Mouse (Mus musculus): ENCODE data around the gene Kxd1. TPM values are rescaled to one million over a fixed set of nuclear protein-coding genes. Genes with fewer than 3 reads are reported as not detected.

Kxd1 gene
- polyA plus RNA-seq, 1 experiment = 37.0 TPM

- peaks cover 3% of the 10 kb centered on the region; the same call in 1 of the 2 replicates for H3K4me1 ChIP-seq (ENCODE audit: control insufficient read depth, insufficient read depth, low read length)
- peak overlapping the region; percentile 58 for H3K4me3 ChIP-seq (ENCODE audit: insufficient read depth, low read length)
- H3K27ac ChIP-seq (ENCODE audit: insufficient read depth, low read length) = peak overlapping the region; percentile 89
- TF ChIP-seq POLR2A (IDR thresholded peaks at IDR 0.05; ENCODE audit: low read depth, low read length) = no peak; the same call in 1 of the 2 replicates
- no peak for TF ChIP-seq CTCF (IDR thresholded peaks at IDR 0.05; ENCODE audit: borderline replicate concordance, insufficient read depth, low read length)
Observed at GRCm38 (mm10) chr8:70538633-70539076, 10.9 kb upstream of the Kxd1 start.

- Histone ChIP-seq H3K4me1 (ENCODE audit: control insufficient read depth, insufficient read depth, low read length) (peaks cover 3% of the 10 kb centered on the region; the same call in 1 of the 2 replicates), H3K27ac (ENCODE audit: insufficient read depth, low read length) (peak overlapping the region; percentile 23), H3K4me3 (ENCODE audit: insufficient read depth, low read length) (peak overlapping the region; percentile 44)
- TF ChIP-seq CTCF (IDR thresholded peaks at IDR 0.05; ENCODE audit: borderline replicate concordance, insufficient read depth, low read length) (no peak), POLR2A (IDR thresholded peaks at IDR 0.05; ENCODE audit: low read depth, low read length) (no peak; the same call in 1 of the 2 replicates)
Observed at GRCm38 (mm10) chr8:70538024-70538579, 10.3 kb upstream of the Kxd1 start.

GRCm38 (mm10) chr8:70535701-70536100 lies 7.9 kb upstream of the Kxd1 start:
- no peaks in the 10 kb centered on the region for H3K4me1 ChIP-seq (ENCODE audit: control insufficient read depth, insufficient read depth, low read length)
- no peak overlapping the region for H3K4me3 ChIP-seq (ENCODE audit: insufficient read depth, low read length)
- no peak overlapping the region for H3K27ac ChIP-seq (ENCODE audit: insufficient read depth, low read length)
- no peak for TF ChIP-seq POLR2A (IDR thresholded peaks at IDR 0.05; ENCODE audit: low read depth, low read length)
- no peak for TF ChIP-seq CTCF (IDR thresholded peaks at IDR 0.05; ENCODE audit: borderline replicate concordance, insufficient read depth, low read length)

GRCm38 (mm10) chr8:70535221-70535620 lies 7.5 kb upstream of the Kxd1 start:
- TF ChIP-seq POLR2A (IDR thresholded peaks at IDR 0.05; ENCODE audit: low read depth, low read length) = no peak
- TF ChIP-seq CTCF (IDR thresholded peaks at IDR 0.05; ENCODE audit: borderline replicate concordance, insufficient read depth, low read length) = no peak
- H3K4me1 ChIP-seq (ENCODE audit: control insufficient read depth, insufficient read depth, low read length) = no peaks in the 10 kb centered on the region
- no peak overlapping the region for H3K27ac ChIP-seq (ENCODE audit: insufficient read depth, low read length)

GRCm38 (mm10) chr8:70534281-70534680 lies 6.5 kb upstream of the Kxd1 start:
- H3K4me3 ChIP-seq (ENCODE audit: insufficient read depth, low read length) = no peak overlapping the region
- H3K4me1 ChIP-seq (ENCODE audit: control insufficient read depth, insufficient read depth, low read length) = no peaks in the 10 kb centered on the region
- no peak overlapping the region for H3K27ac ChIP-seq (ENCODE audit: insufficient read depth, low read length)
- no peak for TF ChIP-seq CTCF (IDR thresholded peaks at IDR 0.05; ENCODE audit: borderline replicate concordance, insufficient read depth, low read length)
- TF ChIP-seq POLR2A (IDR thresholded peaks at IDR 0.05; ENCODE audit: low read depth, low read length) = no peak

More at GRCm38 (mm10) chr8:70535221-70535620, 7.5 kb upstream of the Kxd1 start:
- H3K4me3 ChIP-seq (ENCODE audit: insufficient read depth, low read length) = no peak overlapping the region

GRCm38 (mm10) chr8:70530314-70530713 lies 2.6 kb upstream of the Kxd1 start:
- TF ChIP-seq POLR2A (IDR thresholded peaks at IDR 0.05; ENCODE audit: low read depth, low read length) (no peak), CTCF (IDR thresholded peaks at IDR 0.05; ENCODE audit: borderline replicate concordance, insufficient read depth, low read length) (no peak)
- no peak overlapping the region for H3K4me3 ChIP-seq (ENCODE audit: insufficient read depth, low read length)
- no peak overlapping the region for H3K27ac ChIP-seq (ENCODE audit: insufficient read depth, low read length)
- H3K4me1 ChIP-seq (ENCODE audit: control insufficient read depth, insufficient read depth, low read length) = no peaks in the 10 kb centered on the region

- Histone ChIP-seq H3K4me1 (ENCODE audit: control insufficient read depth, insufficient read depth, low read length) (no peaks in the 10 kb centered on the region), H3K4me3 (ENCODE audit: insufficient read depth, low read length) (no peak overlapping the region), H3K27ac (ENCODE audit: insufficient read depth, low read length) (no peak overlapping the region)
- TF ChIP-seq POLR2A (IDR thresholded peaks at IDR 0.05; ENCODE audit: low read depth, low read length) (no peak), CTCF (IDR thresholded peaks at IDR 0.05; ENCODE audit: borderline replicate concordance, insufficient read depth, low read length) (no peak)
Observed at GRCm38 (mm10) chr8:70529741-70530161, 2.0 kb upstream of the Kxd1 start.

GRCm38 (mm10) chr8:70529299-70529698 lies 1.5 kb upstream of the Kxd1 start:
- no peak overlapping the region for H3K4me3 ChIP-seq (ENCODE audit: insufficient read depth, low read length)

GRCm38 (mm10) chr8:70528182-70528797 lies 534 bp upstream of the Kxd1 start:
- no peak for TF ChIP-seq CTCF (IDR thresholded peaks at IDR 0.05; ENCODE audit: borderline replicate concordance, insufficient read depth, low read length)
- TF ChIP-seq POLR2A (IDR thresholded peaks at IDR 0.05; ENCODE audit: low read depth, low read length) = no peak
- Histone ChIP-seq H3K4me1 (ENCODE audit: control insufficient read depth, insufficient read depth, low read length) (no peaks in the 10 kb centered on the region), H3K27ac (ENCODE audit: insufficient read depth, low read length) (0 out of 2 replicates have a peak overlapping the region, but pooled peaks have one; percentile 3), H3K4me3 (ENCODE audit: insufficient read depth, low read length) (peak overlapping the region; percentile 96)

More at GRCm38 (mm10) chr8:70529299-70529698, 1.5 kb upstream of the Kxd1 start:
- Histone ChIP-seq H3K4me1 (ENCODE audit: control insufficient read depth, insufficient read depth, low read length) (no peaks in the 10 kb centered on the region), H3K27ac (ENCODE audit: insufficient read depth, low read length) (no peak overlapping the region)
- 0 out of 2 replicates have a peak, but pooled peaks have one; percentile 8 for TF ChIP-seq POLR2A (IDR thresholded peaks at IDR 0.05; ENCODE audit: low read depth, low read length)
- TF ChIP-seq CTCF (IDR thresholded peaks at IDR 0.05; ENCODE audit: borderline replicate concordance, insufficient read depth, low read length) = no peak

- TF ChIP-seq POLR2A (IDR thresholded peaks at IDR 0.05; ENCODE audit: low read depth, low read length) (no peak), CTCF (IDR thresholded peaks at IDR 0.05; ENCODE audit: borderline replicate concordance, insufficient read depth, low read length) (no peak)
- no peak overlapping the region for H3K27ac ChIP-seq (ENCODE audit: insufficient read depth, low read length)
Observed at GRCm38 (mm10) chr8:70527111-70527511, 645 bp downstream of the Kxd1 start.

More at GRCm38 (mm10) chr8:70527111-70527511, 645 bp downstream of the Kxd1 start:
- Histone ChIP-seq H3K4me3 (ENCODE audit: insufficient read depth, low read length) (peak overlapping the region; percentile 72), H3K4me1 (ENCODE audit: control insufficient read depth, insufficient read depth, low read length) (no peaks in the 10 kb centered on the region; the same call in none of the 2 replicates)

All from embryonic fibroblast, embryonic 13.5 days (primary cell).